Mouse (Mus musculus): ENCODE results near the gene Dld.

Dld gene

DNA sequence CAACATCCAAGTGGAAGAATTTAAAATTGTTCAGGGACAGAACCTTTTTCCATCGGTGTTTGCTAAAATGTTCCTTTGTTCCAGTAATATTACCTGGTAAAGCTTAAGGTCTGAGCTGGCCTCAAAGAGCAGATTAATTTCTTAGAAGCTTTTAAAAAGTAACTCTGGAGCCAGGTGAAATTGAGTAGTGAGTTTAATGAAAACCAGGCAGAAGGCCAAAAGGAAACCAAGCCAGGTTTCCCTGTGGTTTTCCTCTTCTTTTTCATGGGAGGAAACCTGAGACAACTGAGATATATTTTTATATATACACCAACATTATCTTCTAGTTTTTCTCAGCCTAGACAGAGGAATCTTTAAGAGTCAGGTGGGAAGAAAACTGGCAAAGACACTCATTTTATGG is 29.7 kb downstream of the Dld start:
- DNase-seq (ENCODE audit: low read depth in 1 of 2, low spot score in 2 of 2): no peak

DNA sequence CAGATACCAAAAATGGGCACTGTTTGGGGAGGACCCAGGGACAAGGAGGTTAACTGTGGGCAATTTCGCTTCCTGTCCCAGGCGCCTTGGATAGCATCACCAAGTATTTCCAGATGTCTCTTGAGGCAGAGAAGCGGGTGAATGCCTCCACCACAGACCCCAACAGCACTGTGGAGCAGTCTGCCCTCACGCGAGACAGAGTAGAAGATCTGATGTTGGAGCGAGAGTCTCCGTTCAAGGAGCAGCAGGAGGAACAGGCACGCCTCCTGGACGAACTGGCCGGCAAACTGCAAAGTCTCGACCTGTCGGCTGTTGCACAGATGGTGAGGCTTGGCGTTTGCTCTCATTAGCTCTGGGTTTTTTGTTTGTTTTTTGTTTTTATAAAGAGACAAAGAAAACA is 30.4 kb downstream of the Dld start:
- no peak for DNase-seq (ENCODE audit: low read depth in 1 of 2, low spot score in 2 of 2)

DNA sequence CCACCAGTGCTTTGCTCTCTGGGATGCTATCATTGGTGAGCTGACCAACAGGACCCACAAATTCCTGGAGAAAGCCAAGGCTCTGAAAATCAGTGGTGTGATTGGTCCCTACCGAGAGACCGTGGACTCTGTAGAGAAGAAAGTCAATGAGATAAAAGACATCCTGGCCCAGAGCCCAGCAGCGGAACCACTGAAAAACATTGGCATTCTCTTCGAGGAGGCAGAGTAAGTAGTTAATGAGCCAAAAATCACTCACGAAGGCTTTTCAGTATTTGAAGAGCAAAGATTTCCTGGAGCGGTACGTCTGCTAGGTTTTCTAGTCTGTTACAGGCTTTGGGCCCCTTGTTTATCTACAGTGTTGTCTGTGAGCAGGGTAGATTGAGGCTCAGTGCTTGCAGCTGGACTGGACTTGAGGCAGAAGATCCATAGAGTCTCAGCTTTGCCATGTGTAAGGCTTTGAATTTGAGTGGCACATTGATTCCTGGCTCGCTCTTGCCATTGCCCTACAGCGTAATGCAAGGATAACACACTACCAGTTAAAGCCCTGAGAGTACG is 32.8 kb downstream of the Dld start:
- no peak for DNase-seq (ENCODE audit: low read depth in 1 of 2, low spot score in 2 of 2)

DNA sequence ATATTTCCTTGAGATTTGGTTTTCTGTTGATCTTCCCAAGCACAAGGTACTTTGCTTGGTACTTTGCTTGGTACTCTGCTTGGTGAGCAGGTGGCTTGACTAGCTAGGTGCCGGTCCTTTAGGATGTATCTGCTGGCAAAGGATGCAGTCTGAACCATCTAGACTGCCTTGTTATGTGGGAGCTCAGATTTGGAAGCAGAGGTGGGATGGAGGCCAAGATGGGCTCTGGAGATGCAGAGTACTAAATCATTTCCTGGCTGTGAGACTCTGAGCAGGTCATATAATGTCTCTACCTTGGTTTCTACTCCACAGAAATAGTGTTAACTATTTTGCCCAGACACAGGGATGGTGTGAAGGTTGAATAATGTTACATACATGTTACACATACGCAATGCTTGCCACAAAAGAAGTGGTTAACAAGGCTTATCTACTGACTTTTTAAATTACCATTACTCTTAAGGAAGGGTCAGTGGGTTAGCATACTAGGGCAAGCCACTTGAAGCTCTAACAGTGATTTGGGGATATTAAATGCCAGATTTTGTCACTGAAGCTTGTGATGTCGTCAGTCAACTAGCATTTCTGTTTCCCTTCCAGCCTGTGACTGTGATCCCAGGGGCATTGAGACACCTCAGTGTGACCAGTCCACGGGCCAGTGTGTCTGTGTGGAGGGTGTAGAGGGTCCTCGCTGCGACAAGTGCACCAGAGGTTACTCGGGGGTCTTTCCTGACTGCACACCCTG is 33.4 kb downstream of the Dld start:
- DNase-seq (ENCODE audit: low read depth in 1 of 2, low spot score in 2 of 2): no peak

DNA sequence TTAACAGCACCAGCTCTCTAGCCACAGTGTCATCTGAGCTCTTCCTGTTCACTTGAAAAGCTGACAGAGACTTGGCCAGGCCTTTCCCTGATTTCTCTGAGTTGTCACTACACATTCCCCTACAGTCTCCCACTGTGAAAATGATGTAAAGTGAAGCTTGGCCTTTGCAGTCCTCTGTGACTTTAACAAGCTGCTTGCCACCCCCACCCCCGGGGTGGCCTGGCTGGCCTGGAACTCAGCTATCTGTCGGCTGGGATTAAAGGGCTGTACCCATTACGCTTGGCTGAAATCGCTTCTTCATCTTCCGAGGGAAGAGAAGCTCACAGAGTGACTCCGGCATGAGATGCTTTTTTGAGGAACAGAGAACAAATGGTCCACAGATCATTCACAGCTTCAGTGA is 35.3 kb downstream of the Dld start:
- DNase-seq (ENCODE audit: low read depth in 1 of 2, low spot score in 2 of 2): no peak

DNA sequence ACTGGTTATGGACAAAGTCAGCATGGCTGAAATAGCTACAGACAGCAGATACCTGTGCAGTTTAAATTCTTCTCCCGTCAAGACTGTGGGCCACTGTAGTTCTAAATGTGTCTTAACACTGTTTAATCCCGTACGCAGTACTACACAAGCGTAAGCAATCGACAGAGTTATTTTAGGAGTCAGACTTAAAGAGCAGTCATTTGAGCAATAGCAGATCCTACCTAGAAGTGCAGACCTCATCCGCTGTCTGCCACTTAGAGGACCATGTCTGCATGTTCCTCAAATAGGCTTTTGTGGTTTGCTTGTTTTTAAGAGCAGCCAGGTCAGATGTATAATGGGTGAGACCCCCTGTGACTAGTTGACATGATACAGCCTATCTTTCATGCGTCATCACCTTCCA is 36.9 kb downstream of the Dld start:
- DNase-seq (ENCODE audit: low read depth in 1 of 2, low spot score in 2 of 2): no peak

DNA sequence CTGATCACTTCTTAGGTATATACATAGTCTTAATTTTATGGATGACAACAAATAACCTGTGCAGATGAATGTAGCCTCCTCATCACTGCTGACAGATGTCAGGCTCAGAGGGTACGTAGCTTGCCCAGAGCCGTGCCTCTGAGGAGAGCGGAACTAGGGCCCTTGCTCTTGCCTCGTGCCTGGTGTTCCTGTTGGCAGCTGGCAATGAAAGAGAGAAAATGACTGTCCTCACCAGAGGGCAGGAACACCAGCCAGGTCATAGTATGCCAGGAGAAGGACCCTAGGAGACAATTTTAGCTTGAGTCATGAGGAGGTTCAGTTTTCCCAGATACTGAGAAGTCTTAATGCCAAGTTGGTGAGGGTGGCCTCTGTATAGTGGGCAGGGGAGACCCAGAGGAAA is 38.1 kb downstream of the Dld start:
- no peak for DNase-seq (ENCODE audit: low read depth in 1 of 2, low spot score in 2 of 2)

DNA sequence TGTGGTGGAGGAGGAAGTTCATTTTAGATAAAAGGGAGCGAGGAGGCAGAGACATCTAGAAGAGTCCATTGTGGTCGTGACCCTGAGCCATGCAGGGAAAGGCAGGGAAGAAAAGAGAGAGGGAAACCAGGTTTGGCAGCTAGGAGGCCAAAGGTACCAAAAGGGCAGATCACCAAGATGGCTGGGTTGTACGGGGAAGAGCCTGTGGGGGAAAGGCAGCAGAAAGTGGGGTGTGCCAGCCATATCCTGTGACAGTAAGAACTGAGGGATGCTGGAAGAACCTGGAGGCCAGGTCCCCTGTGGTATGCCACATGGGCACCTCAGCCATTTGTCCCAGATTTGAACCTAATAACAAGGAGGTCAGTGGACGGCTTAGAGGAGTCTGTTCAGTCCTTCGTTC is 39.0 kb downstream of the Dld start:
- DNase-seq (ENCODE audit: low read depth in 1 of 2, low spot score in 2 of 2): no peak

DNA sequence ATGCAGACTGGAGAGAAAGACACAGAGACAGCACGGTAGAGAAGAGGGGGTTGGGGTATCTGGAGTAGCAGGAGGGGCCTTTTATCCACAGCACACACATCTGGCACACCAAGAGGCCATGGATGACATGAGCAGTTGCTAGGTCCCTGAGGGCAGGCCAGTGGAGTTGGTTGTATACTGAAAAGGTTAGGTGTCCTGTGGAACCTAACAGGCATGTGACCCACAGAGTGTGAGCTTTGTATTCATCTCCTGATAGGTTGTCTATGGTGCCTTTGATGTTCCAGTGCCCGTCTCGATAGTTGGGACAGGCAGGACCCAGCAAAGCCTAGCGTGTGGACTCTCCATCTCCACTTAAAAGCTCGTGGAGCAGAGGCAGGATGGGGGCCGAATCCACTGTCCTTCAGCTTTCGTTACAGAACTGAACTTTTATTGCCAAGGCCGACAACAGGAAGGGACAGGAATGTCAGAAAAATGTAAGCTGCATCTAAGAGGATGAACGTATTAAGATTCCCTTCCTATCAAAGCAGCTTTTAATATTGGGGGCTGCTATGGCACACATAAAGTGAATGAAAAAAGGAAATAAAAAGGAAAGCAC is 39.5 kb downstream of the Dld start:
- DNase-seq (ENCODE audit: low read depth in 1 of 2, low spot score in 2 of 2): no peak

DNA sequence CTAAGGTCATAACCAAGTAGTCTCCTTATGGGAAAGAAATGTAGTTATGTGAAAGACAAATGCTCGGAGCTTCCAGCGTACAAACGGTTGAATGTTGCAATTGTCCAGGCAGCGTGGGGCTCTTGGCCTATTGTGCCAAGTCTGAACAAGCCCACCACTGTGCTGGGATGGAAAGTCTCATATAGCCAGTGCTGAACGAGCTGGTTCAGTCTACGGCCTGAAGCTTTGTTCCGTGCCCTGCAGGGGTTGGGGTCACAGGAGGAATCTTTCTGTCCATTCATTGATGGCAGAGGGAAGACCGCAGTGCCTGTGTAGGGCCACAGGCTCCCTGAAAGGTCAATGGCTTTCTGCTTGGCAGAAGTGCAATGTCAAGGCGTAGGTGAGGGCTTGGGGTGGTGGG is 40.6 kb downstream of the Dld start:
- no peak for DNase-seq (ENCODE audit: low read depth in 1 of 2, low spot score in 2 of 2)

DNA sequence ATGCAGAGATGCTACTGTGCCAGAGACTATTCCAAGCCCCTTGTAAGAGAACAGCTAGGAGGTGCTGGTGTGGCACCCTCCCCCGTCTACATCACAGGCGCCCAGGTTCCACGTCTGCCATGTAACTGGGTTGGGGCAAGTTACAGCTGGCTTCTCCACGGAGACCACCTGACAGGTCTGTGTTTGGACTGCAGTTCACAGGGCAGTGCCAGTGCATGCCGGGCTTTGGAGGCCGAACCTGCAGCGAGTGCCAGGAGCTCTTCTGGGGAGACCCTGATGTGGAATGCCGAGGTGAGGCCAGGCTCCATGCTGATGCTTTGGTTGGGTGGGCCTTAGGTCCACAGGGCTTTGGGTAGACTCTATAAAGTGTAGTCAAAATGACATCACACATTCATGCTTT is 43.5 kb downstream of the Dld start:
- DNase-seq (ENCODE audit: low read depth in 1 of 2, low spot score in 2 of 2): no peak

DNA sequence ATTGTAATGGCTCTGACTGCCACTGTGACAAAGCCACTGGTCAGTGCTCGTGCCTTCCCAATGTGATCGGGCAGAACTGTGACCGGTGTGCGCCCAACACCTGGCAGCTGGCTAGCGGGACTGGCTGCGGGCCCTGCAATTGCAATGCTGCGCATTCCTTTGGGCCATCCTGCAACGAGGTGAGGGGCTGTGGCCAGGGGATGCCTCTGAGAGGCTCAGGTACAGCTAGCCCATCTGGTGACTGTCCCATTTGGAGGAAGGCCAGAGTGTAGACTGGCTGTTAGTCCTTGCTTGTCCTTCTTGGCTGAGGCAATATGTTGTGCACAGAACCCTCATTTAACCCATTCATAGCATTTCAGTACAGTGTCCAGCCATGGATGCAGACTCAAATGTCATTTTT is 44.2 kb downstream of the Dld start:
- no peak for DNase-seq (ENCODE audit: low read depth in 1 of 2, low spot score in 2 of 2)

DNA sequence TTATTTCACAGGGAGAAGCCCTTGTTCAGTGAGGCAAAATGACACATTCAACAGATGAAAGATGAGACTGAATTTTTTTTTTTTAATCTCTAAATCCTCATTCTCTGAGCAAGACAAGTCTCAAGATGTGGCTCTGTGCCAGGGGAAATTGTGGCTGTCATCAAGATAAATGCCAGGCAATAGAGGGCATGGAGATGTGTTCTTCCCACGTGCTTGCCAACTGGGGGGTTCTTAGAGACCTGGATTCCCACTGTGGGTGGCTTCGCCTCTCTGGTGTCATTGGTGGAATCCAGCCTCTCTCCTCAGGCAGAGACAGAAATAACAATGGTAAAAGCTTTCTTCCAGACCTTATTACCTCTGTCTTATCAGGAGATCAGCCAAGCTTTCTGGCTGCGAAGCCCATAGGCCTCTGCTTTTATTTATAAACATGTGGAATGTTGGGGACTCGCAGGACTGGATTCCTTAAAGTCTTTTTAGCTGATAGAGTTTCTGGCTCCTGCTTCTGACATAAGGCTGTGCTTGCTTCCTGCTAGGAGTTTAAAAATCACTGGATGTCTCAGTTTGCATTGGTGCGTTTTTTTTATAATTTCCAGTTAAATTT is 45.1 kb downstream of the Dld start:
- no peak for DNase-seq (ENCODE audit: low read depth in 1 of 2, low spot score in 2 of 2)

DNA sequence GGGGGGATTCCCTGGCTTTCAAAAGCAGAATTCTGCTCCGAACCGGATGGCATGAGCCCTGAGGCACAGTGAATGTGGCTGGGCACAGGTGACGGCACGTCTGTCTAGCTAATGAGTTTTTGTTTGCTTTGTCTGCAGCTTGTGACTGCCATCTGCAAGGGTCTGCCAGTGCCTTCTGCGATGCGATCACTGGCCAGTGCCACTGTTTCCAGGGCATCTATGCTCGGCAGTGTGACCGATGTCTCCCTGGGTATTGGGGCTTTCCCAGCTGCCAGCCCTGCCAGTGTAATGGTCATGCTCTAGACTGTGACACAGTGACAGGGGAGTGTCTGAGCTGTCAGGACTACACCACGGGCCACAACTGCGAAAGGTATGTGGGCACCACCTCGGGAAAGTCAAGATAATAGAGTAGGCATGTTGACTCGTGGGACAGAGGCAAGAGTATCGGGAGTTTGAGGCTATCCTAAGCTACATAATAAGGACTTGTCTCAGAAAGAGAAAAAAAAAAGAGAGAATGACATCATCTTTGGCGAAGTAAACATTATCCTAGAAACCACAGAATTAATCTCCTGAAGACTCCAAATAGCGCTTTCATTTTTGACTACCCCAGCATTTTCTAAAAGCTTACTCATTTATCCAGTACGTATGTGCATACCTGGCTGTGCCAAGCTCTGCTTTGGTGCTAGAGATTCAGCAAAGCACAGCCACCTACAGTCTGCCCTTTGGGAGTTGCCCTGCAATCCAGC is 48.3 kb downstream of the Dld start:
- no peak for DNase-seq (ENCODE audit: low read depth in 1 of 2, low spot score in 2 of 2)

DNA sequence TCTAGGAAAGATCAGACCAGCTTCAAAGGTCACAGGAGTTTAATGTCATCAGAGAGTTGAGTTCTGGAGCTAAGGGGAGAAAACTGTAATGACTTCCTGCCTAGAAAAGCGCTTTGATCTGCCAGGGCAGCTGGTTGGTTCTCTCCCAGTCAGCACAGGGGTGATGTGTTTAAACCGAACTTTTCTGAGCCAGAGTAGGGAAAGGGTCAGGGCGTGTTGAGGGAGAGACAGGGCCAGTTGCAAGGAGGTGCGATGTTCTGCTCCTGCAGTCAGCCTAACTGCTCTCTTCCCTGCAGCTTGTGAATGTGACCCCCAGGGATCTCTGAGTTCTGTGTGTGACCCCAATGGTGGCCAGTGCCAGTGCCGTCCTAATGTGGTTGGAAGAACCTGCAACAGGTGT is 49.0 kb downstream of the Dld start:
- DNase-seq (ENCODE audit: low read depth in 1 of 2, low spot score in 2 of 2): no peak

DNA sequence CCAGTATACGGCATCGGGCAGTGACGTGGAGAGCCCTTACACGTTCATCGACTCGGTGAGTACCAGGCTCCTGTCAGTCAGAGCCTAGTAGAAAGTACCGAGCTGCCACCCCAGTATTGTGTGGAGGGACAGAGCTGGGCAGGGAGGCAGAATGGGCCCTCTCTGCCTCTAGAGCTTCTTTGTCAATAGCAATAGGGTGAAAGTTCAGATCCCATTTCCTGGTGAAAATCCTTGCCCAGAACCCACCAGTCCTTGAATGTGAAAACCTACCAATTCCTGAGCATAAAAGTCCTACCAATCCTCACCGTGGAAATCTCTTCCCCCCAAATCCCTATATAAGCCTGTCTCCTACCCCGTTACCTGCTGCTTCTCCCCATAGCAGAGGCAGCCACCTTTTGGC is 51.0 kb downstream of the Dld start:
- DNase-seq (ENCODE audit: low read depth in 1 of 2, low spot score in 2 of 2): no peak

DNA sequence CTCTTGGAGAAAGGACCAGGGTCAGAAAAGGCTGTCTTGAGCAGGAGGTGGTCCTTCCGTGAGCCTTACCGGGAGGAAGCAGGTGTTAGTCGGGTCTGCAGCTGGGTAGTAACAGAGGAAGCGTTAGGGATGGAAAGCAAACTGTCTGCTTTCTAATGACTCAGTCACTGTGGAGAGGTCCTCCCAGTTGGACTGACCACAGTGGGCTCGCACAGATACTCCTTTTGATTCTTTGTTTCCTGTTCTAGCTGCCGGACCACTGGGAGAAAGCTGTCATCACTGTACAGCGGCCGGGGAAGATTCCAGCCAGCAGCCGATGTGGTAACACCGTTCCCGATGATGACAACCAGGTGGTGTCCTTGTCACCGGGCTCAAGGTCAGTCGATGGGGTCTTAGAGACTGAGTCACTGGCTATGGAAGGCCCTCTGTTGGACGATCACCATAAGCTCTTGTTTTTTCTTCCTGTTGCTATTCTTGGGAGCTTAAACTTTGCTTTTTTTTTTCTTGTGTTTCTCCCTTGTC is 51.5 kb downstream of the Dld start:
- DNase-seq (ENCODE audit: low read depth in 1 of 2, low spot score in 2 of 2): no peak

DNA sequence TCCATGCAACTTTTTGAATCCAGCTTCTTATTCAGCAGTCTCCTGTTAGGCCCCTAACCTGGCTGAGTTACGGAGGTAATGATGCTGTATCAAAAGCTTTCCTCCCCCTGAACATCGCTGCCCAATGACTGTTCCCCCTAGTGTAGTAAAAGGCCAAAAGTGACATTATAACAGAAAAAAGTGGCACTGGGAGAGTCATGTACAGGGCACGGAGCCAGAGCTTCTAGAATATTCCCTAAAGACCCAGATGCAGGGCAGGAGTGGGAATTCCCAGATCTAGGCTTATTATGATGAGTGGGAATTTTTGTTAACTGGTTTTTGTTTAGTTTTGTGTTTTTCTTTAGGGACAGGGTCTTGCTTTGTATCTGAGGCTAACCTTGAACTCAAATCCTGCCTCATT is 52.1 kb downstream of the Dld start:
- DNase-seq (ENCODE audit: low read depth in 1 of 2, low spot score in 2 of 2): no peak

DNA sequence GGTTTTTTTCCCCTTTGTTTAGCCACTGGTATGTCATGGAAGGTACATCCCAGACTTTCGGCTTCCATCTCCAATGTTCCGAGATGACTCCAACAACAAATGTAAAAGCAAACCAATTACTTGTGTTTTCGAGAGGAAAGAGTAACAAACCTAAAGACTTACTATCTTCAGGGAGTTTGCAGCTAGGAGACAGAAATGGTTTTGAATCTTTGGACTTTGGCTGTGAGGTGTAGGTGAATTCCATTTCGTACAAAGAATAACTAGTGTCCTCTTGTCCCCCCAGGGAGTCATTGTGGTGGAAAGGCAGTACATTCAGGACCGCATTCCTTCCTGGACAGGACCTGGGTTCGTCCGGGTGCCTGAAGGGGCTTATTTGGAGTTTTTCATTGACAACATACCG is 52.7 kb downstream of the Dld start:
- no peak for DNase-seq (ENCODE audit: low read depth in 1 of 2, low spot score in 2 of 2)

DNA sequence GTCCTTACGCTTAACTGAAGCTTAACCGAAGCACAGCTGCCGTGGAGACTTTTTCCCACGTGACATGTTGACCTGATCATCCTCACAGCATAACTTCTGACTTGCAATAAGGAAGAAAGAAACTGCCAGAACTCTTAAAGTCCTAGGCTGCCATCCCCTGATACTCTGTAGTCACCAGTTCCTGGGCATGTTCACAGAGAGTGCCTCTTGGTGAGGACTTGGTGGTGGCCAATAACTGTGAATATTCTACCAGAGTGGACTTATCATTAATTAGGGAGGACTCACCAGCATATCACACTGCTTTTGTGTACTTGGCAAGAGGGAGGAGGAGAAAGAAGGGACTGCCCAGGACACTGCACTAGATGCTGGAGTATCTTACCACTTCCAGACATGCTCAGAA is 53.1 kb downstream of the Dld start:
- no peak for DNase-seq (ENCODE audit: low read depth in 1 of 2, low spot score in 2 of 2)

DNA sequence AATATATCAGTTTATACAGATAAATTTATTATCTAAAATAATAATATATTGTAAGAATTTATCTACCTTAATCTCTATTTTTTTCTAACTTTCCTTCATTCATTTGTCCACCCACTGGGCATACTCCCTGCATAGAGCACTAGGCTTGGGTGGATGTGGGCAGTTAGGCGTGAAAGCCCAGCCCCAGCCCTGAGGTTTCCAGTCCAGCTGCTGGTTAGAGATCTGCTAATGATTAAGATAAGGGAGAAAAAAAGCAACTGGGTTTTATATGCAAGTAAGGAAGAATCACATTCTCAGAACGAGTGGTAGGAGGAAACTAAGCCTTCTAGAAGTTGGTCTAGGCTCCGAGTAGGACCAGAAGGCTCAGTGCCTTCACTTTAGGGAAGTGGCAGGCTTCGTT is 55.2 kb downstream of the Dld start:
- no peak for DNase-seq (ENCODE audit: low read depth in 1 of 2, low spot score in 2 of 2)

DNA sequence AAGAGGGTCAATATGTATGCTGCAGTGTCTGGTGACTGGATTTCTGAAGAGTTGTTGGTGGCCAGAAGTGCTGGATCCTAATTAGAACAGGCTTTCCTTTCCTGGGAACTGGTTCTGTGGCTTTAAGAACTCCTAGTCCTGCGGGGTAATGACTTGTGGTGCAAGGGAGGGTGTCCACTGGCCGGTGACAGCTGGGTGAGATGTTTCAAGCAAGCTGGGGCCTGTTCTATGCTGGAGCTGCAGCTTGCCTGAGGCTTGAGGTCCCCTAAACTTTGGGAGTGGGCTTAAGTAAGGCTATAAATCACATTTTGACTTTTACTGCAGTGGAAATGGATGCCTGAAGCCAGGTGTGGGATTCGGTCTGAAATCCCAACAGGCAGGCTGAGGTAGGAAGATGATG is 55.7 kb downstream of the Dld start:
- no peak for DNase-seq (ENCODE audit: low read depth in 1 of 2, low spot score in 2 of 2)

Data from monocyte, adult 2 months (primary cell).